Mouse (Mus musculus) C2C12 (cell line): ENCODE data around the gene Ank3. TPM values are rescaled to one million over a fixed set of nuclear protein-coding genes. Genes with fewer than 3 reads are reported as not detected.

Experiments
- H3K27me3 ChIP-seq: one replicate; pipeline ENCODE4 v1.6.1; 2011; ENCODE audit not compliant: control insufficient read depth, insufficient read depth, insufficient read length
- H3K36me3 ChIP-seq: one replicate; pipeline ENCODE4 v1.6.1; 2011; ENCODE audit not compliant: control insufficient read depth, insufficient read depth
- H3K4me3 ChIP-seq: one replicate; pipeline ENCODE4 v1.5.1; 2011; ENCODE audit warnings: mild to moderate bottlenecking, control low read depth; ENCODE audit not compliant: poor library complexity, insufficient read depth, severe bottlenecking
- H3K79me2 ChIP-seq: one replicate; pipeline ENCODE4 v1.6.1; 2011; ENCODE audit not compliant: control insufficient read depth, insufficient read depth
- H3K79me3 ChIP-seq: one replicate; pipeline ENCODE4 v1.6.1; 2011; ENCODE audit warnings: low read depth, control low read depth
- H3ac ChIP-seq: one replicate; pipeline ENCODE3; 2011; ENCODE audit warnings: low read depth; ENCODE audit not compliant: control insufficient read depth, insufficient read length
- CEBPB ChIP-seq: IDR thresholded peaks from one replicate; pipeline ENCODE4 v1.6.1; 2011; ENCODE audit warnings: low read depth, mild to moderate bottlenecking, control low read depth, moderate library complexity
- CTCF ChIP-seq: IDR thresholded peaks from one replicate; pipeline ENCODE4 v1.5.1; 2011; ENCODE audit not compliant: control insufficient read depth, insufficient read depth, insufficient read length
- FOSL1 ChIP-seq: IDR thresholded peaks from one replicate; pipeline ENCODE4 v1.8.0; 2011; ENCODE audit warnings: mild to moderate bottlenecking, low read length; ENCODE audit not compliant: poor library complexity, insufficient read depth, severe bottlenecking
- MAX ChIP-seq: IDR thresholded peaks from one replicate; pipeline ENCODE4 v1.6.1; 2011; ENCODE audit warnings: mild to moderate bottlenecking, control low read depth
- MYOD1 ChIP-seq: IDR thresholded peaks from one replicate; pipeline ENCODE4 v1.6.1; 2011; ENCODE audit warnings: low read depth; ENCODE audit not compliant: control insufficient read depth, insufficient read length
- MYOG ChIP-seq: IDR thresholded peaks from one replicate; pipeline ENCODE4 v1.6.1; 2011; ENCODE audit not compliant: control insufficient read depth, insufficient read length; ENCODE audit errors: extremely low read depth
- USF1 ChIP-seq: IDR thresholded peaks from one replicate; pipeline ENCODE4 v1.6.1; 2011; ENCODE audit warnings: low read depth, mild to moderate bottlenecking, control low read depth, moderate library complexity
- polyA plus RNA-seq: library from polyadenylated mRNA; unstranded; fragments of >200 nt; fragmentation: generic; extraction: Trizol; gene quantifications from one replicate; pipeline ENCODE4 v1.2.1, GENCODE M21; 2012; ENCODE audit warnings: missing spikeins

The Ank3 gene
- polyA plus RNA-seq, 1 experiment = 9.8 TPM

DNA sequence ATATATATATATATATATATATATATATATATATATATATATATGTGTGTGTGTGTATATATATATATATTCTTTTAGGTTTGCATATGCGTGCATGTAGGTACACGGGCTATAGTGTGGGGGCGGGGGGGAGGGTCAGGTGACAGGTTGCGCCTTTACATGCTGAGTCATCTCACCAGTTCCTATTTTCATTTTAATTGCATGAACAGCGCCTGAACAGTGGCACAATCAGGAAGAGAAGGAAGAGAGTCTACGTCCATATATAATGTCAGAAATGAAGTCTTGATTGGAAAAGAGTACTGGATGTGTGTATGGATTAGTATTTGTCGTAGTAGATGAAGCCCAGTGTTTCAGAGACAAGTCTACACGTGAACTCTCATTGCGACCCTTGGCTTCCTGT lies 459.4 kb downstream of the Ank3 start:
- no peak overlapping the region for H3ac ChIP-seq

GRCm38 (mm10) chr10:69858897-69859605 lies 460.5 kb downstream of the Ank3 start:
- Histone ChIP-seq H3K79me2 (no peaks in the 10 kb centered on the region), H3K4me3 (no peak overlapping the region), H3K36me3 (no peaks in the 10 kb centered on the region), H3K79me3 (no peaks in the 10 kb centered on the region), H3K27me3 (no peaks in the 10 kb centered on the region), H3ac (no peak overlapping the region)
- TF ChIP-seq MYOD1 (no peak), CEBPB (no peak), MAX (no peak), MYOG (no peak), CTCF (no peak), USF1 (no peak), FOSL1 (no peak)

More for the DNA sequence above, 459.4 kb downstream of the Ank3 start:
- TF ChIP-seq MYOG (no peak), CTCF (no peak), FOSL1 (no peak), USF1 (no peak), MAX (no peak), MYOD1 (no peak), CEBPB (no peak)
- H3K27me3 ChIP-seq = no peaks in the 10 kb centered on the region
- no peaks in the 10 kb centered on the region for H3K79me2 ChIP-seq
- H3K36me3 ChIP-seq = no peaks in the 10 kb centered on the region
- H3K4me3 ChIP-seq = no peak overlapping the region
- H3K79me3 ChIP-seq = no peaks in the 10 kb centered on the region

DNA sequence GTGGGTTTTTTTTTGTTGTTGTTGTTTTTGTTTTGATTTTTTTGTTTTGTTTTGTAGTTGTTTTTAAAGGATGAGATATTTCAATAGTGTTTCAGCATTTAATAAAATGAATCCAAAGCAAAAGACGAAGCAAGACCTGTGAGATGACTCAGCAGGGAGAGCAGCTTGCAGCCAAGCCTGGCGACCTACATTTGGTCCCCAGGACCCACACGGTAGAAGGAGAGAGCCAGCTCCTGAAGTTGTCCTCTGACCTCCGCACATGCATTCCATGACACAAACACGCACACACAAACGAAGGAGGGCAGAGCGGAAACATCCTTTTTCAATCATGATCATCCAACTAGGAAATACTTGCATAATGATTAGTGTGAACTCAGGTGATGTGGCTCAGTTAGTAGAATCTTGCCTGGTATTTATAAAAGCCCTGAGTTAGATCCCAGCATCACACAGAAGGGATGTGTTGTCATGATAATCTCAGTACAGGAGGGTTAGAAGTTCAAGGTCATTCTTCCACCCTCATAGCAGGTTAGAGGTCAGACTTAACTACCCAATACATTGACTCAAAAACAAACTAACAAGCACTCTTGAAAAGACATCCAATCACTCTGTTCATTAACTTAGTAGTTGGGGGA lies 461.4 kb downstream of the Ank3 start:
- H3K36me3 ChIP-seq = no peaks in the 10 kb centered on the region
- no peaks in the 10 kb centered on the region for H3K27me3 ChIP-seq
- no peak overlapping the region for H3K4me3 ChIP-seq
- H3K79me2 ChIP-seq = no peaks in the 10 kb centered on the region
- no peak overlapping the region for H3ac ChIP-seq
- TF ChIP-seq MAX = no peak
- no peak for TF ChIP-seq USF1
- TF ChIP-seq FOSL1 = no peak
- no peaks in the 10 kb centered on the region for H3K79me3 ChIP-seq

DNA sequence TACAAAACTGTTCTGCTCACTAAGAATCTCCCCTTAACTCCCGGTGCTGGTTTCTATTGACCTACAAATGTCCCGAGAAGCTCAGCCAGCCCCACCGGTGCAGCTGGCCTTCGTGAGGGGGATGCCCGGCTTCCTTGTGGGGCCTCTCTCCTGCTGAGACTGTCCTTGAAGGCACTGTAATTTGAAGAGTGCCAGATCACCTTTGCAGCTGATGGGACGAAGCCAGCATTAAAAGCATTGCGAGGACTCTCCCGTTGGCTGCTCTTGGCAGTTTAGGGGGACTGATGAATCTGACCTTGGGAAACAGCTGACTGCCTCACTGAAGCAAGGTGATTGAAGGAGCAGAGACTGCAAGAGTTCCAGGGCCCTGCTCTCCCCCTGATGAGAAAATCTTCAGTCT lies 464.3 kb downstream of the Ank3 start:
- no peak for TF ChIP-seq MAX
- TF ChIP-seq MYOG = no peak
- no peak for TF ChIP-seq FOSL1
- no peak for TF ChIP-seq MYOD1
- no peak for TF ChIP-seq CTCF
- TF ChIP-seq USF1 = no peak
- TF ChIP-seq CEBPB = no peak
- no peak overlapping the region for H3K4me3 ChIP-seq
- H3ac ChIP-seq = no peak overlapping the region
- H3K27me3 ChIP-seq = no peaks in the 10 kb centered on the region
- no peaks in the 10 kb centered on the region for H3K79me2 ChIP-seq
- no peaks in the 10 kb centered on the region for H3K79me3 ChIP-seq
- H3K36me3 ChIP-seq = no peaks in the 10 kb centered on the region

GRCm38 (mm10) chr10:69870348-69870747 lies 471.8 kb downstream of the Ank3 start:
- TF ChIP-seq CTCF (peak; percentile 39), MYOD1 (no peak)
- H3ac ChIP-seq = no peak overlapping the region
- no peaks in the 10 kb centered on the region for H3K79me2 ChIP-seq

DNA sequence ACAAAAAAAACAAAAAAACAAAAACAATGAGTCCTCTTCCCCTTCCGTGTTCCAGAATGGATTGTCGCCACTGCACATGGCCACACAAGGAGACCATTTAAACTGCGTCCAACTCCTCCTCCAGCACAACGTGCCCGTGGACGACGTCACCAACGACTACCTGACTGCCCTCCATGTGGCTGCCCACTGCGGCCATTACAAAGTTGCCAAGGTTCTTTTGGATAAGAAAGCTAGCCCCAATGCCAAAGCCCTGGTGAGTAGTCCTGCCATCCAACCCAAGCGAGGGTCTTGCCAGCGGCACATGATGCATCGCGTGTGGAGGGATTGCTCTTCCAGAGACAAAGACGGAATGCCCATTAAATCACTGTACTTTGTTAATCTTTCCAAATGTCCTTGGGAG lies 472.4 kb downstream of the Ank3 start:
- no peaks in the 10 kb centered on the region for H3K79me2 ChIP-seq
- no peak for TF ChIP-seq MYOG
- no peak for TF ChIP-seq FOSL1
- no peak for TF ChIP-seq MYOD1
- no peak for TF ChIP-seq CTCF
- TF ChIP-seq CEBPB = no peak

More at GRCm38 (mm10) chr10:69870348-69870747, 471.8 kb downstream of the Ank3 start:
- H3K27me3 ChIP-seq = no peaks in the 10 kb centered on the region
- H3K79me3 ChIP-seq = no peaks in the 10 kb centered on the region
- no peak overlapping the region for H3K4me3 ChIP-seq
- no peaks in the 10 kb centered on the region for H3K36me3 ChIP-seq

More for the DNA sequence above, 472.4 kb downstream of the Ank3 start:
- Histone ChIP-seq H3K36me3 (no peaks in the 10 kb centered on the region), H3K4me3 (no peak overlapping the region), H3K79me3 (no peaks in the 10 kb centered on the region), H3ac (no peak overlapping the region), H3K27me3 (no peaks in the 10 kb centered on the region)
